Mouse (Mus musculus): ENCODE measurements around the gene 1700042G07Rik. TPM values are rescaled to one million over a fixed set of nuclear protein-coding genes. Genes with fewer than 3 reads are reported as not detected.

Gene 1700042G07Rik
- polyA plus RNA-seq, 1 experiment from 2014 or later: not detected

DNA sequence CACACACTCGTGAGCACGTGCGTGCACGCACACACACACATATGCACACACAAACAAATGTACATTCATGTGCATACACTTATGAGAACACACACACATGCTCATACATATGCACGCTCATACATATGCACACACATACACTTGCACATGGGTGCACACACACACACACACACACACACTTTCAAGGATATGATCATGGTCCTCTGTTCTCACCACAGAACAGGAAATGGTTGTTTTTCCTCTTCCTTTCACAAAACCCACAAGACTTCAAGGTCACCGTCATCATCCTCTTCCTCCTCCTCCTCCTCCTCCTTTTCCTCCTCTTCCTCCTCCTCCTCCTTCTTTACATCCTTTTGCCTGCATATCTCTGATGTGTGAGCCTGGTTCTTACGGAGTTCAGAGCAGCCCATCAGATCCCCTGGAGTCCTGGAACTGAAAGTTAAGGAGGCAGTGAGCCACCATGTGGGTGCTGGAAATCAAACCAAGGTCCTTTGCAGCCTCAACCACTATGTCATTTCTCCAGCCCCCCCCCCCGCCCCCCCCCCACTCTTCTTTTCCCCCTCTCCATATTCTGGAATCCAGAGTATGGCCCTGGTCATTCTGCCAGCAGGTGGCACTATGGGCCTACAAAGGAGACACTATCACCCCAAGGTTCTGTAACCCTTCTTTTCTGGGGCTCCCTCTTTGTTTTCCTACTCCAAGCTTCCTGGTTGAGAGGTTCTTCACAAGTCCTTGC lies 4.4 kb upstream of the 1700042G07Rik start:
- Histone ChIP-seq H3K27ac (ENCODE audit: low read depth, low read length) (no peak overlapping the region), H3K4me1 (replicated peaks; ENCODE audit: control insufficient read depth, insufficient read depth, low read length) (no peaks in the 10 kb centered on the region), H3K4me3 (ENCODE audit: low read depth, low read length) (no peak overlapping the region), H3K9me3 (ENCODE audit: control insufficient read depth, low read length) (no peaks in the 10 kb centered on the region), H3K4me2 (replicated peaks; ENCODE audit: low read depth, low read length) (no peak overlapping the region), H3K36me3 (ENCODE audit: control insufficient read depth, insufficient read depth, low read length) (no peaks in the 10 kb centered on the region), H3K9ac (ENCODE audit: low read depth, low read length) (no peak overlapping the region), H3K27me3 (ENCODE audit: control insufficient read depth, insufficient read depth, low read length) (no peaks in the 10 kb centered on the region)
- ATAC-seq (ENCODE audit: low FRiP score) (peak; percentile 65), DNase-seq (ENCODE audit: low spot score) (peak; percentile 81)
- 85% methylated on average over 7 of the region's 8 CpGs for WGBS

DNA sequence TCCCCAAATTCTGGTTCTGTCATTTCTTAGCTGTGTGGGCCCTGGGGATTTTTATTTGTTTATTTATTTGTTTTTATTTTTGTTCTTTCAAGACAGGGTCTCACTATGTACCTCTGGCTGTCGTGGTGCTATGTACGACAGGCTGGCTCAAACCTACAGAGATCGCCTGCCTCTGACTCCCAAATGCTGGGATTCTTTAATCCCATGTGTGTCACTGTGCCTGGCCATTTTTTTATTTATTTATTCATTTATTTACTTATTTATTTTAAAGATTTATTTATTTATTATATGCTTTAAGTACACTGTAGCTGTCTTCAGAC lies 3.9 kb upstream of the 1700042G07Rik start:
- Histone ChIP-seq H3K4me2 (replicated peaks; ENCODE audit: low read depth, low read length) (no peak overlapping the region), H3K27me3 (ENCODE audit: control insufficient read depth, insufficient read depth, low read length) (no peaks in the 10 kb centered on the region), H3K4me3 (ENCODE audit: low read depth, low read length) (no peak overlapping the region), H3K36me3 (ENCODE audit: control insufficient read depth, insufficient read depth, low read length) (no peaks in the 10 kb centered on the region), H3K27ac (ENCODE audit: low read depth, low read length) (no peak overlapping the region), H3K9ac (ENCODE audit: low read depth, low read length) (no peak overlapping the region), H3K9me3 (ENCODE audit: control insufficient read depth, low read length) (no peaks in the 10 kb centered on the region), H3K4me1 (replicated peaks; ENCODE audit: control insufficient read depth, insufficient read depth, low read length) (no peaks in the 10 kb centered on the region)
- ATAC-seq (ENCODE audit: low FRiP score) (peak; percentile 35; the same call in 1 of the 2 replicates), DNase-seq (ENCODE audit: low spot score) (no peak)
- 73% methylated on average over 3 of the region's 3 CpGs for WGBS

DNA sequence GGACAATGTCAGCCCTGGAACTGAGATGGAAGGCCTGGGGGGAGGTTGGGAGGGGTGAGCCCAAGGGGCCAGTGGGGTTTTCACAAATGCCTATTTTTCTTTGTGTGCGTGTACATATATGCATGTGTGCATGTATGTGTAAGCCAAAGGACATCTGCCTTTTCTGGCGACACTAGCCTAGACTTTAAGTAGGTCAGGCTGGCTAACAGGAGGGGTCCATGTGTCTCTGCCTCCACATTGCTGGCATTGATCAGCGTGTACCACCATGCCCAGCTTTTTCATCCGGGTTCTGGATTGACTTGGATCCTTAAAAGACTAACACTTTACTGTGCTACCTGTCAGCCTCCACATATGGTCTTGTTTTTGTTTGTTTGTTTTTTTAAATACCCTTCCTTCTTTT lies 580 bp downstream of the 1700042G07Rik start:
- Histone ChIP-seq H3K4me1 (replicated peaks; ENCODE audit: control insufficient read depth, insufficient read depth, low read length) (peaks cover 6% of the 10 kb centered on the region), H3K4me3 (ENCODE audit: low read depth, low read length) (no peak overlapping the region), H3K9me3 (ENCODE audit: control insufficient read depth, low read length) (no peaks in the 10 kb centered on the region), H3K36me3 (ENCODE audit: control insufficient read depth, insufficient read depth, low read length) (no peaks in the 10 kb centered on the region), H3K9ac (ENCODE audit: low read depth, low read length) (no peak overlapping the region), H3K27me3 (ENCODE audit: control insufficient read depth, insufficient read depth, low read length) (no peaks in the 10 kb centered on the region), H3K4me2 (replicated peaks; ENCODE audit: low read depth, low read length) (no peak overlapping the region), H3K27ac (ENCODE audit: low read depth, low read length) (no peak overlapping the region)
- DNase-seq (ENCODE audit: low spot score) (no peak), ATAC-seq (ENCODE audit: low FRiP score) (no peak)
- 90% methylated on average over 4 of the region's 4 CpGs for WGBS

DNA sequence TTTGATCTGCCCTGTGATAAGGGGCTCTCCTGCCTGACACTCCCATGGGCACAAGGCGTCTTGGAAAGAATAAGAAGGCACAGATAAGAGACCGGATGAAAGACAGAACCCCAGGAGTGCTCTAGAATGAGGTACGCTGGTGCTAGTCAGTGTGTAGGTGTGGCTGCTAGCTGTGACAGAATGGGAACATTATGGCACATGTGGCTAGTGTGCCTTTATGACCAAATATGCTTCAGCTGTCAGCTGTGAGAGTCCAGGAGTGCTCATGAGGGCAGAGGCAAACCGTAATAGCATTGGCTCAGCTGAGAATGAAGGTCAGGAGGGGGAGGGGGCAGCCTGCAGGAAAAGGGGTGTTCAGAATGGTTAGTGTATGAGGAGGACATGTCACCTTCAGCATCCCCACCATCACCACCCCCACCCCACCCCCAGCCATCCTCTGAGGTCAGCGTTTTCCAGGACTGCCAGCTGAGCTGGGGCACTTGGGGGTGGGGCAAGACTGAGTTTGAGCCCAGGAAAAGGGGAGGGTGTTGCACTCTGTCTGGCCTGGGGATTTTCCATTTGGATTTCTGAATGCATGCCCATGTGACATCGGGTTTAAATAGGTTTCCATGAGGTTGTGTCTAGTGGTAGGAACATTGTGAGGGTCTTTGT lies 1.4 kb downstream of the 1700042G07Rik start:
- Histone ChIP-seq H3K27ac (ENCODE audit: low read depth, low read length) (no peak overlapping the region), H3K9ac (ENCODE audit: low read depth, low read length) (no peak overlapping the region), H3K4me3 (ENCODE audit: low read depth, low read length) (no peak overlapping the region), H3K27me3 (ENCODE audit: control insufficient read depth, insufficient read depth, low read length) (no peaks in the 10 kb centered on the region), H3K4me2 (replicated peaks; ENCODE audit: low read depth, low read length) (no peak overlapping the region), H3K9me3 (ENCODE audit: control insufficient read depth, low read length) (no peaks in the 10 kb centered on the region), H3K4me1 (replicated peaks; ENCODE audit: control insufficient read depth, insufficient read depth, low read length) (peaks cover 6% of the 10 kb centered on the region), H3K36me3 (ENCODE audit: control insufficient read depth, insufficient read depth, low read length) (no peaks in the 10 kb centered on the region)
- ATAC-seq (ENCODE audit: low FRiP score): 0 out of 2 replicates have a peak, but pooled peaks have one; percentile 17
- 56% methylated on average over 6 of the region's 6 CpGs for WGBS
- DNase-seq (ENCODE audit: low spot score): no peak

DNA sequence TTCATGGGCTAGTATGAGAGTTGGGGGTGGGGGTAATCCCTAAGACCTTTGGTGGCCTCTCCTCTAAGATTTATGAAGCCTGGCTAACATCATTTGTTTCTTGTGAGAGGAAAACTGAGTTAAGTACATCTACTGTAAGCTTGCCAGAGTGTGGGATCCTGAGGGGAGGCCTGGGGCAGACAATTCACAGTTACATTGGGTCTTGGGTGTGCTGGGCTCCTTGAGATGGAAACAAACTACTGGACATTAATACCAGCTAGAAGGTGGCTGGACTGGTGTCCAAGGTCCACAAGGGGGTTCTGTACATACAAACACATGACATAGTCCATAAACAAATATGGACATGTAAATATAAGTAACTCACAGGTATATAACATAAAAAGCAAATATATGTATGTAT lies 2.0 kb downstream of the 1700042G07Rik start:
- Histone ChIP-seq H3K4me2 (replicated peaks; ENCODE audit: low read depth, low read length) (no peak overlapping the region), H3K4me3 (ENCODE audit: low read depth, low read length) (no peak overlapping the region), H3K4me1 (replicated peaks; ENCODE audit: control insufficient read depth, insufficient read depth, low read length) (peaks cover 6% of the 10 kb centered on the region), H3K36me3 (ENCODE audit: control insufficient read depth, insufficient read depth, low read length) (no peaks in the 10 kb centered on the region), H3K27ac (ENCODE audit: low read depth, low read length) (no peak overlapping the region), H3K27me3 (ENCODE audit: control insufficient read depth, insufficient read depth, low read length) (no peaks in the 10 kb centered on the region), H3K9me3 (ENCODE audit: control insufficient read depth, low read length) (no peaks in the 10 kb centered on the region), H3K9ac (ENCODE audit: low read depth, low read length) (no peak overlapping the region)
- ATAC-seq (ENCODE audit: low FRiP score) (no peak), DNase-seq (ENCODE audit: low spot score) (no peak)

DNA sequence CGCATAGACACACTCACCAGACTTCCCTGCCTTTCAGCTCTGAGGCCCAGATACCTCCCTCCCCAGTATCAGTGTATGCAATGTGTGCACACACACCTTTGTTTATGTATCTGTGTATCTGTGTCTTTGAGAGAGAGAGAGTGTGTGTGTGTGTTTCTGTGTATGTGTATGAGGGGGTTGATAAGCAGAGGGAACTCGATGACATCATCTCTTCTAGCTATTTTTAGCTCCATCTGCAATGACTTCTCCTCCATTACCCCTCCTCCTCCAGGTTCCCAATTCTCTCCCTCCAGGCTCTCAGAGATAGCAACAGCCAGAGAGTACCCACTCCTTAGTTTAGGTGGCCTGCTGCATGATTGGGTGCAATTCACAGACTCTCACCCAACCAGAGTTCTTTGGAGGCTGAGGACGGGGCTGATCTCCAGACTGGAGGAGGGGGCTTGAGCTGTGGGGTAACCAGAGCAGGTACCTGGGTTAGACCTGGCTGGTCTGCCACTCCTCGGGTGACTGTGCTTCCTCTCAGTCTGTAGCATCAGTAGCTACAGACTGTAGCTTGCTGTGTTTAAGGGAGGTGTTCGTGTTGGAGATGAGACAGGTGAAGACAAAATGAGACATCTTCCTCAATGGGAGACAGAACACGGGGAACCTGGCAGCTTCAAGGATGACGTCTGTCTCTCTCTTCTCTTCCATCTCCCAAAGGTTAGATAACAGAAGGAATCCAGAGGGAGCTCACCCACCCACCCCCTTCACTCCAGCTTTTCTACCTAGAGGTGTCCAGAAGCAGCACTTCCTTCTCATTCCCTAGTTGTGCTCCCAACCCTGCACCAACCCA lies 2.8 kb downstream of the 1700042G07Rik start:
- 72% methylated on average over 7 of the region's 7 CpGs for WGBS
- peaks cover 6% of the 10 kb centered on the region for H3K4me1 ChIP-seq (replicated peaks; ENCODE audit: control insufficient read depth, insufficient read depth, low read length)

DNA sequence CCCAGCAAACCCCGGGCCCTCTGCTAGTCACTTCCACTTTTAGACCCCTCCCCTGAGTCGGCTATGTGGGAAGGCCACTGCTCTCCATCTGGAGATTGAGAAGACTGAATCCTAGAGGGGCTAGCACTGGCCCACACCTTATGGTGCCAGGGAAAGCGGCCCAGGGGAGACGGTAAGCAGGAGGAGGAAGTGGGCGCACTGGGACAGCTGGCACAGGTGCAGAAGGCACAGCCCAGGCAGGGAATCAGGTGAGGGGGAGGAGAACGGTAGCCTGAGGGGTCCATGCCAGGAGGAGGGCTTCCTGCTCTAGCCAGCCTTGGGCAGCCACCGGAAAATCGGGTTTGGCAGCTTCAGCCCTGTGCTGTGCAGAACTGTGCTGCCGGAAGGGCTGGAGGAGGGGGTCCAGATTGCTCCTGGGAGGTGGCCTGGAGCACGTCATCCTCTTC lies 3.4 kb downstream of the 1700042G07Rik start:
- WGBS: 36% methylated on average over 10 of the region's 10 CpGs
- Histone ChIP-seq H3K36me3 (ENCODE audit: control insufficient read depth, insufficient read depth, low read length) (no peaks in the 10 kb centered on the region), H3K4me1 (replicated peaks; ENCODE audit: control insufficient read depth, insufficient read depth, low read length) (peaks cover 6% of the 10 kb centered on the region), H3K4me3 (ENCODE audit: low read depth, low read length) (no peak overlapping the region), H3K4me2 (replicated peaks; ENCODE audit: low read depth, low read length) (peak overlapping the region; percentile 11; the same call in 1 of the 2 replicates), H3K27me3 (ENCODE audit: control insufficient read depth, insufficient read depth, low read length) (no peaks in the 10 kb centered on the region), H3K27ac (ENCODE audit: low read depth, low read length) (0 out of 2 replicates have a peak overlapping the region, but pooled peaks have one; percentile 24), H3K9me3 (ENCODE audit: control insufficient read depth, low read length) (no peaks in the 10 kb centered on the region), H3K9ac (ENCODE audit: low read depth, low read length) (0 out of 2 replicates have a peak overlapping the region, but pooled peaks have one; percentile 37)
- DNase-seq (ENCODE audit: low spot score): peak; percentile 38
- ATAC-seq (ENCODE audit: low FRiP score): 0 out of 2 replicates have a peak, but pooled peaks have one; percentile 27

More for the DNA sequence above, 2.8 kb downstream of the 1700042G07Rik start:
- H3K4me3 ChIP-seq (ENCODE audit: low read depth, low read length): no peak overlapping the region
- no peak for ATAC-seq (ENCODE audit: low FRiP score)
- 0 out of 2 replicates have a peak overlapping the region, but pooled peaks have one; percentile 24 for H3K27ac ChIP-seq (ENCODE audit: low read depth, low read length)
- H3K9ac ChIP-seq (ENCODE audit: low read depth, low read length): no peak overlapping the region
- H3K27me3 ChIP-seq (ENCODE audit: control insufficient read depth, insufficient read depth, low read length): no peaks in the 10 kb centered on the region
- 0 out of 2 replicates have a peak overlapping the region, but pooled peaks have one; percentile 11 for H3K4me2 ChIP-seq (replicated peaks; ENCODE audit: low read depth, low read length)
- no peak for DNase-seq (ENCODE audit: low spot score)
- no peaks in the 10 kb centered on the region for H3K9me3 ChIP-seq (ENCODE audit: control insufficient read depth, low read length)
- no peaks in the 10 kb centered on the region for H3K36me3 ChIP-seq (ENCODE audit: control insufficient read depth, insufficient read depth, low read length)

DNA sequence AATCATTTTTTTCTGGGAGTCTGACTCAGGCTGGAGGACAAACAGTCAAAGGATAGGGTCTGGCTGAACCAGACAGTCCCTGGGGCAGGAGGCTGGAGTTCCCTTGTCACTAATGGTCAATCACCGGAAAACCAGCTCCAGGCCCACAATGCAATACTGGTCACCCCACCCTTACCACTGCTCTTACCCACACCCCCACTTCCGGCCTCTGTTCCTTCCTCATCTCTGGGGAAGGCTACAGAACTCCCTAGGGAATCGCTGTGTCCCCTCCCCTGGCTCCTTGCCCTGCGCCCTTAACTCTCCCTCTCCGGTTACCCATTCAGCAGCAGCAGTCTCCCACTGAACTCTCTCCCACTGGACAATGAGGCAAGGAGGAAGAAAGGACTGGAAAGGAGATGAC lies 4.0 kb downstream of the 1700042G07Rik start:
- H3K9ac ChIP-seq (ENCODE audit: low read depth, low read length): no peak overlapping the region
- H3K4me2 ChIP-seq (replicated peaks; ENCODE audit: low read depth, low read length): no peak overlapping the region
- H3K4me1 ChIP-seq (replicated peaks; ENCODE audit: control insufficient read depth, insufficient read depth, low read length): peaks cover 6% of the 10 kb centered on the region
- 0 out of 2 replicates have a peak overlapping the region, but pooled peaks have one; percentile 13 for H3K27ac ChIP-seq (ENCODE audit: low read depth, low read length)
- no peaks in the 10 kb centered on the region for H3K27me3 ChIP-seq (ENCODE audit: control insufficient read depth, insufficient read depth, low read length)
- 42% methylated on average over 5 of the region's 5 CpGs for WGBS
- no peaks in the 10 kb centered on the region for H3K36me3 ChIP-seq (ENCODE audit: control insufficient read depth, insufficient read depth, low read length)
- no peak overlapping the region for H3K4me3 ChIP-seq (ENCODE audit: low read depth, low read length)
- DNase-seq (ENCODE audit: low spot score) (no peak), ATAC-seq (ENCODE audit: low FRiP score) (no peak)
- no peaks in the 10 kb centered on the region for H3K9me3 ChIP-seq (ENCODE audit: control insufficient read depth, low read length)

All from hindbrain, embryonic 11.5 days (tissue).